Mouse (Mus musculus): Measurements from ENCODE around the gene Traf3. TPM values are rescaled to one million over a fixed set of nuclear protein-coding genes. Genes with fewer than 3 reads are reported as not detected.

The Traf3 gene
- polyA plus RNA-seq, 1 experiment from 2014 or later: 3.2 TPM

GRCm38 (mm10) chr12:111182378-111182777 lies 16.2 kb downstream of the Traf3 start:
- Histone ChIP-seq H3K4me2 (no peak overlapping the region), H3K27ac (no peak overlapping the region), H3K4me3 (replicated peaks) (no peak overlapping the region), H3K4me1 (replicated peaks) (peaks cover 3% of the 10 kb centered on the region; the same call in 1 of the 2 replicates), H3K9me3 (replicated peaks) (no peaks in the 10 kb centered on the region), H3K36me3 (no peaks in the 10 kb centered on the region), H3K9ac (no peak overlapping the region), H3K27me3 (no peaks in the 10 kb centered on the region)
- no peak for ATAC-seq (ENCODE audit: low read depth)
- no peak for DNase-seq
- 84% methylated on average over 6 of the region's 6 CpGs for WGBS (ENCODE audit: insufficient replicate concordance)

DNA sequence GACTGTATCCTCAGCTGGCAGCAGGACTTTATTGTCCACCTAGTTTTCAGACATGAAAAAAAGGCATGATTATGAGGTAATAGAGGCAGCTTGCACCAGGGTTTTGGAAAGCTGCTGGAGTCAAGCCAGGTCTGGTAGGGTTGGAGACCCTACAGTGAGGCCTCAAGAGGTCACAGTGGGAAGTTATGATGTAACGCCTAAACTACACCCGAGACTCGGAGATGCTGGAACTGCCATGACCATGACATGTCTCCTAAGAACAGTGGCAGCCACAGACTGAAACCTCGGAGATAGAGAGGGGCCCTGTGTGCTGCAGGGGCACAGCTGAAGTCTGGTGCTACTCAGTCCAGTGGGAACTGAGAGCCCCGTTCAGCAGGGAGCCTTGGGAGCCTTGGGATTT lies 18.3 kb downstream of the Traf3 start, which contains the start of gene 4930595D18Rik:
Gene 4930595D18Rik, minus strand, starts transcription at position 16 of the 400 bp plus-strand sequence.
- DNase-seq: no peak
- H3K9ac ChIP-seq: no peak within 1 kb of the TSS
- H3K36me3 ChIP-seq: no peaks in the 10 kb centered on the region
- no peaks in the 10 kb centered on the region for H3K27me3 ChIP-seq
- H3K27ac ChIP-seq: no peak within 1 kb of the TSS
- H3K4me1 ChIP-seq (replicated peaks): peaks cover 3% of the 10 kb centered on the region; the same call in 1 of the 2 replicates
- 31% methylated on average over 5 of the region's 5 CpGs for WGBS (ENCODE audit: insufficient replicate concordance)
- no peak within 1 kb of the TSS for H3K4me2 ChIP-seq
- no peaks in the 10 kb centered on the region for H3K9me3 ChIP-seq (replicated peaks)
- no peak for ATAC-seq (ENCODE audit: low read depth)
- no peak within 1 kb of the TSS for H3K4me3 ChIP-seq (replicated peaks)

DNA sequence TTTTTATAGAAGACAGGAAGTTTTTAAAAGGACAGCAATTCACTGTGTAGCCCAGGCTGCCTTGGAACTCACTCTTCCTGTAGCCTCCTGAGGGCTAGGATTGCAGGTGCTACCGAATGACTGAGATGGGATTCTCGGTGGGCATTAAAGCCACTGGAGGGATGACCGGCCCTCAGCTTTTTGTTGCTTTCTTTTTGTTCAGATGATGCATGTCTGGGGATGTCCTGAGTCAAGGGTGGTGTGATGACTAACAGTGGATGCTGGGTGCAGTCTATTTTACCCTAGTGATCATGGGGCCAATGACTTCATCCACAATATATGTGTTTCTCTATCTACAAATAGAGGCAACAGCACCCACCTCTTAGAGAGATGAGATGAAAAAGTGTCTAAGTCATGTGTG lies 20.8 kb downstream of the Traf3 start:
- Histone ChIP-seq H3K27ac (no peak overlapping the region), H3K4me2 (no peak overlapping the region), H3K4me3 (replicated peaks) (no peak overlapping the region), H3K9me3 (replicated peaks) (no peaks in the 10 kb centered on the region), H3K27me3 (no peaks in the 10 kb centered on the region), H3K36me3 (peaks cover 3% of the 10 kb centered on the region; the same call in 1 of the 2 replicates), H3K4me1 (replicated peaks) (peaks cover 3% of the 10 kb centered on the region; the same call in 1 of the 2 replicates), H3K9ac (no peak overlapping the region)
- DNase-seq: no peak
- WGBS (ENCODE audit: insufficient replicate concordance): 73% methylated on average over 3 of the region's 3 CpGs
- no peak for ATAC-seq (ENCODE audit: low read depth)

DNA sequence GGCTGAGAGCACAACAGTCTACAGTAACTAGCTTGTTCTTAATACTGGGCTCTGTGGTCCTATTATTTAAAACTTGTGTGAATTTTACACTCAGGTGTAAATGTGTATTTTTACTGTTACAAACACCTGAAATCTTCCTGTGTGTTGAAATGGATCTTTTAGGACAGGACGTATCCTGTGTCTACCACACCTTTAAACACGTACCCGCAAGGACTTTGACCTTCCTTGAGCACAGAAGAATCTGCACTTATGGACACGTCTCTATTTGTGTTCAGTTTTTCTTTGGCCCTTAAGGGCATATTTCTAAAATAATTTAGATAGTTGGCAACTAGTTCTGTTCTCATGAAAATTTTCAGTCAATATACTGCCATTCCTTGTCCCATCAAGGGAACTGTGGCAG lies 22.1 kb downstream of the Traf3 start:
- WGBS (ENCODE audit: insufficient replicate concordance): 84% methylated on average over 4 of the region's 4 CpGs
- no peak overlapping the region for H3K9ac ChIP-seq
- H3K4me1 ChIP-seq (replicated peaks): peaks cover 10% of the 10 kb centered on the region; the same call in 1 of the 2 replicates
- DNase-seq (no peak), ATAC-seq (ENCODE audit: low read depth) (no peak)
- H3K27me3 ChIP-seq: no peaks in the 10 kb centered on the region
- no peak overlapping the region for H3K4me3 ChIP-seq (replicated peaks)
- peaks cover 3% of the 10 kb centered on the region; the same call in 1 of the 2 replicates for H3K36me3 ChIP-seq
- no peak overlapping the region for H3K4me2 ChIP-seq
- no peak overlapping the region for H3K27ac ChIP-seq
- H3K9me3 ChIP-seq (replicated peaks): no peaks in the 10 kb centered on the region

GRCm38 (mm10) chr12:111190355-111190754 lies 24.2 kb downstream of the Traf3 start:
- H3K36me3 ChIP-seq: peaks cover 3% of the 10 kb centered on the region; the same call in 1 of the 2 replicates
- no peaks in the 10 kb centered on the region for H3K9me3 ChIP-seq (replicated peaks)
- no peak overlapping the region for H3K9ac ChIP-seq
- H3K27me3 ChIP-seq: no peaks in the 10 kb centered on the region
- ATAC-seq (ENCODE audit: low read depth) (no peak), DNase-seq (no peak)
- no peak overlapping the region for H3K4me2 ChIP-seq
- H3K4me3 ChIP-seq (replicated peaks): no peak overlapping the region
- no peak overlapping the region for H3K27ac ChIP-seq
- 0 out of 2 replicates have a peak, but pooled peaks cover 10% of the 10 kb centered on the region for H3K4me1 ChIP-seq (replicated peaks)
- WGBS (ENCODE audit: insufficient replicate concordance): 74% methylated on average over 5 of the region's 5 CpGs

DNA sequence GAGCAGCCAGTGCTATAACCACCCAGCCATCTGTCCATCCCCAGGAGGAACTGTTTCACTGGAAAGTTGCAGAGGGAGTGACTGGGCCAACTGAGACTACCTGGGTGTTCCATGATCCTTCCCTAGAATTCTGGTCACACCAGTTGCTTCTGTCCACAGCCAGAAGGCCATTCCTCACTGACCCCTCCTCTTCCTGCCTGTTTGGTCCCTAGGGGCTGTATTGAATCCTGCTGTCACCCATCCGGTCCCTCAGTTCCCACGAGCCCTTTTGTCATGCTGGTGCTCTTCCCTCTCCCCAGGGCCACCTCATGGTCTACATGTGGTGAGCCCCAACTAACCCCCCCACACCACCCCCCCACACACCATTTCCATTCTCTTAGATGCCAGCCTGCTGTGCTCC lies 24.7 kb downstream of the Traf3 start:
- Histone ChIP-seq H3K4me3 (replicated peaks) (no peak overlapping the region), H3K9me3 (replicated peaks) (no peaks in the 10 kb centered on the region), H3K27ac (no peak overlapping the region), H3K36me3 (peaks cover 3% of the 10 kb centered on the region; the same call in 1 of the 2 replicates), H3K4me1 (replicated peaks) (0 out of 2 replicates have a peak, but pooled peaks cover 10% of the 10 kb centered on the region), H3K9ac (no peak overlapping the region), H3K4me2 (no peak overlapping the region), H3K27me3 (no peaks in the 10 kb centered on the region)
- DNase-seq (no peak), ATAC-seq (ENCODE audit: low read depth) (no peak)
- 57% methylated on average over 2 of the region's 2 CpGs for WGBS (ENCODE audit: insufficient replicate concordance)

DNA sequence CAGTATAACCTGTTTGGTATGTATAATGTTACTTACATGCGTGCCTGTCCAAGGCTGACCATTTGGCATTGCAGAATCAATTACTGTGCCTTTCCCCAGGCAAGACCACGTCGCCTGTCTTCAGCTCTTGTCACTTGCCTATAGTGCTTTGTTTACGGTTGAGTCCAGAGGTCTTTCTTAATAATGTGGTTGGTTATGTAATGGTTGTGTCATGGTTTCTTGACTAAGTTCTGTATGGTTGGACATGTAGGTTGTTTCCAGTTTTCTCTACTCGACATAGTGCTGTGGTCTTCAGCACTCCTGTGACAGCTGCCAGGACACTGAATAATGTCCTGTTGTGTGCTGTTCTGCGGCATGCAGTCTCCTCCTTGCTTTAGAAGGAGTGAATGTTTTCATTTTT lies 26.6 kb downstream of the Traf3 start:
- 0 out of 2 replicates have a peak, but pooled peaks cover 10% of the 10 kb centered on the region for H3K4me1 ChIP-seq (replicated peaks)
- H3K9me3 ChIP-seq (replicated peaks): no peaks in the 10 kb centered on the region
- no peak overlapping the region for H3K4me3 ChIP-seq (replicated peaks)
- no peaks in the 10 kb centered on the region for H3K27me3 ChIP-seq
- 61% methylated on average over 6 of the region's 6 CpGs for WGBS (ENCODE audit: insufficient replicate concordance)
- peaks cover 3% of the 10 kb centered on the region; the same call in 1 of the 2 replicates for H3K36me3 ChIP-seq
- H3K4me2 ChIP-seq: no peak overlapping the region
- no peak for DNase-seq
- no peak overlapping the region for H3K27ac ChIP-seq
- H3K9ac ChIP-seq: no peak overlapping the region
- no peak for ATAC-seq (ENCODE audit: low read depth)

DNA sequence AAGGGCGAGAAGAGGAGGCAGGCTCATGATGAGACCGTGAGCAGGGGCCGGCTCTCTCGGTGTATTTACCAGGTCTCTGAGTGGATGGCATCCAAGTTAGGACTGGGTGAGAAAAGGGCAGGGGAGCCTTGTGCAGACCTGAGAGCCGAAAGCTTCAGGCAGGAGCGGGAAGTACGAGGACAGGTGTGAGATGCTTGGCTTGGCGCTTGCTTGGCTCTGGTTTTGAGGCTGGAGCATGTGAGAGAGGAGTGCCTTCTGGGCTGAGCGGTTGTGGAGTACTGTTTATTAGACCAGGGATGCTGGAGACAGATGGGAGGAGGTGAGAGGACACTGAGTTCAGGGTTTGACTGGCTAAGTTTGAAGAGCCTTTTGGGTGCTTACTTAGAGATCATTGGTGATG lies 27.2 kb downstream of the Traf3 start:
- Histone ChIP-seq H3K4me2 (no peak overlapping the region), H3K4me3 (replicated peaks) (no peak overlapping the region), H3K27ac (no peak overlapping the region), H3K27me3 (no peaks in the 10 kb centered on the region), H3K36me3 (peaks cover 3% of the 10 kb centered on the region; the same call in 1 of the 2 replicates), H3K4me1 (replicated peaks) (0 out of 2 replicates have a peak, but pooled peaks cover 10% of the 10 kb centered on the region), H3K9ac (no peak overlapping the region), H3K9me3 (replicated peaks) (no peaks in the 10 kb centered on the region)
- ATAC-seq (ENCODE audit: low read depth) (no peak), DNase-seq (no peak)
- WGBS (ENCODE audit: insufficient replicate concordance): 79% methylated on average over 9 of the region's 9 CpGs

DNA sequence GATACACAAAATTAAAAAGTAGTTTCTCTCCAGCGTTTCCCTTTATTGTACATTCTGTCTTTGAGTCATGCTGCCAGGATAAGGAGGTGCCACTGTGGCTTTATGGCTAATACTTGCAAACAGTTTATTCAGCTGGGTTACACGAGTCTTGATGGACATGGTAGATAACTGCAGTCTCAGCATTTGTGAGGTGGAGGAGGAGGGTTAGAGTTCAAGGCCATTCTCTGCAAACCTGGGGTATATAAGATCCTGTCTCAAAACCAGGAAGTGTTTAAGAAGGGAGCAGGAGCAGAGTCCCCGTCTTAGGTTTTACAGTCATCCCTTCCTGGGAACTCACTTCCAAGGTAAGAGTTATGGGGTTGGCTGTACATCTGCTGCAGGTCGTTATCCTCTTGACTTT lies 30.4 kb downstream of the Traf3 start:
- Histone ChIP-seq H3K4me1 (replicated peaks) (0 out of 2 replicates have a peak, but pooled peaks cover 10% of the 10 kb centered on the region), H3K36me3 (no peaks in the 10 kb centered on the region), H3K4me3 (replicated peaks) (no peak overlapping the region), H3K27ac (no peak overlapping the region), H3K27me3 (no peaks in the 10 kb centered on the region), H3K9ac (no peak overlapping the region), H3K4me2 (no peak overlapping the region), H3K9me3 (replicated peaks) (no peaks in the 10 kb centered on the region)
- 54% methylated on average over 4 of the region's 4 CpGs for WGBS (ENCODE audit: insufficient replicate concordance)
- no peak for DNase-seq
- no peak for ATAC-seq (ENCODE audit: low read depth)

GRCm38 (mm10) chr12:111203076-111203475 lies 36.9 kb downstream of the Traf3 start:
- H3K36me3 ChIP-seq: no peaks in the 10 kb centered on the region
- DNase-seq: no peak

GRCm38 (mm10) chr12:111203945-111204344 lies 37.8 kb downstream of the Traf3 start:
- Histone ChIP-seq H3K4me1 (replicated peaks) (no peaks in the 10 kb centered on the region), H3K27ac (no peak overlapping the region), H3K9ac (no peak overlapping the region), H3K4me2 (no peak overlapping the region), H3K9me3 (replicated peaks) (no peaks in the 10 kb centered on the region), H3K4me3 (replicated peaks) (no peak overlapping the region), H3K27me3 (no peaks in the 10 kb centered on the region), H3K36me3 (no peaks in the 10 kb centered on the region)
- no peak for DNase-seq
- WGBS (ENCODE audit: insufficient replicate concordance): 71% methylated on average over 3 of the region's 3 CpGs
- no peak for ATAC-seq (ENCODE audit: low read depth)

More at GRCm38 (mm10) chr12:111203076-111203475, 36.9 kb downstream of the Traf3 start:
- Histone ChIP-seq H3K27ac (no peak overlapping the region), H3K9me3 (replicated peaks) (no peaks in the 10 kb centered on the region), H3K9ac (no peak overlapping the region), H3K4me3 (replicated peaks) (no peak overlapping the region), H3K4me1 (replicated peaks) (no peaks in the 10 kb centered on the region), H3K27me3 (no peaks in the 10 kb centered on the region), H3K4me2 (no peak overlapping the region)
- 79% methylated on average over 10 of the region's 10 CpGs for whole genome bisulfite sequencing (ENCODE audit: insufficient replicate concordance)
- ATAC-seq (ENCODE audit: low read depth): no peak

DNA sequence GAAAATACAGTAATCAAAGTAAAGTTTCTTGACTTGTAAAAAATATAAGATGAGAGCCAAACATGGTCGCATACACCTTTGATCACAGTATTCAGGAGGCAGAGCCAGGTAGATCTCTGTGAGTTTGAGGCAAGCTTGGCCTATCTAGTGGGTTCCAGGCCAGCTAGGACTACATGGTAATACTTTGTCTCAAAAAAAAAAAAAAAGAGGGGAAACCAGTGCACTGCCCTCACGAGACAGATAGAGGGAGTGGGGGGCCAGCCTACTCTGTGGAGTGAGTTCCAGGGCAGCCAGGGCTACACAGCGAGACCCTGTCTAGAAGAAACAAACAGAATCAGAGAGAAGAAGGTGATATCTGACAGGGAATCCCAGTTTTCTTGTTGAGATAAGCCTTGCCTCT lies 41.5 kb downstream of the Traf3 start:
- Histone ChIP-seq H3K27me3 (no peaks in the 10 kb centered on the region), H3K9me3 (replicated peaks) (no peaks in the 10 kb centered on the region), H3K27ac (no peak overlapping the region), H3K36me3 (no peaks in the 10 kb centered on the region), H3K4me3 (replicated peaks) (no peak overlapping the region), H3K9ac (no peak overlapping the region), H3K4me1 (replicated peaks) (no peaks in the 10 kb centered on the region), H3K4me2 (no peak overlapping the region)
- ATAC-seq (ENCODE audit: low read depth) (no peak), DNase-seq (no peak)
- WGBS (ENCODE audit: insufficient replicate concordance): 66% methylated on average over 3 of the region's 3 CpGs
